Mouse (Mus musculus) cortical plate, adult 2 months (tissue): ENCODE results near the gene Ctdspl. TPM values are rescaled to one million over a fixed set of nuclear protein-coding genes. Genes with fewer than 3 reads are reported as not detected.

Experiments
- H3K27ac ChIP-seq: fragments of 200-500 bp; 2 replicates; pipeline ENCODE4 v1.5.1; 2012; ENCODE audit warnings: low read length, control low read depth, inconsistent platforms; ENCODE audit not compliant: insufficient read depth
- H3K4me1 ChIP-seq: fragments of 200-500 bp; 2 replicates; pipeline ENCODE4 v1.6.1; 2011; ENCODE audit warnings: low read length; ENCODE audit not compliant: control insufficient read depth, insufficient read depth
- H3K4me3 ChIP-seq: fragments of 200-500 bp; 2 replicates; pipeline ENCODE4 v1.5.1; 2011; ENCODE audit warnings: mild to moderate bottlenecking, low read length, control low read depth; ENCODE audit not compliant: insufficient read depth
- CTCF ChIP-seq: fragments of 200-500 bp; IDR thresholded peaks from 2 replicates; pipeline ENCODE4 v1.5.1; 2011; ENCODE audit warnings: mild to moderate bottlenecking, control low read depth, low read length; ENCODE audit not compliant: insufficient read depth; ENCODE audit errors: extremely low read depth
- POLR2A ChIP-seq: fragments of 200-500 bp; IDR thresholded peaks from 2 replicates; pipeline ENCODE4 v1.6.1; 2011; ENCODE audit warnings: mild to moderate bottlenecking, low read length, control low read depth; ENCODE audit not compliant: insufficient read depth; ENCODE audit errors: extremely low read depth
- polyA plus RNA-seq: library from polyadenylated mRNA; depleted of rRNA; stranded (reverse); fragments of >200 nt; gene quantifications from 2 replicates; pipeline ENCODE4 v1.2.3, GENCODE M21; 2012

Ctdspl gene
- polyA plus RNA-seq, 1 experiment, result 30.3 TPM

DNA sequence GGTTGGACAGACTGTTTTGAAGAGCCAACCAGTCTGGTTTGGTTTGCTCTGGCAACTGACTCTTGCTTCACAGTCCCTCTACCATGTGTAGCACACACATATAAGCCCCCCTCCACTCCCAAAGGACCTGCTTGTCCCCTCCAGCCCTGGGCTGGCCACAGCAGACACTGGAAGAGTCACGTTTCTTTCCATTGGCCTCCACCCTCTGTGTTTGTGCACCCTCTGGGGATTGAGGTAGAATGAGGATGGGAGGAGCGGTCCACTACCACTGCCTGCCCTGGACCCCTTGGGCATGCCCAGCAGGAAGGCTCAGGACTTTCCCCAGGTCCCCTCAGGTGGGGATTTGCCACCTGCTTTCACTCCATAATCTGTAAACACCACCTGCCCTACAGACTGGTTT lies 1.8 kb downstream of the Ctdspl start:
- TF ChIP-seq POLR2A, result no peak
- no peak for TF ChIP-seq CTCF
- Histone ChIP-seq H3K27ac (no peak overlapping the region), H3K4me3 (peak overlapping the region; percentile 90), H3K4me1 (no peaks in the 10 kb centered on the region)

DNA sequence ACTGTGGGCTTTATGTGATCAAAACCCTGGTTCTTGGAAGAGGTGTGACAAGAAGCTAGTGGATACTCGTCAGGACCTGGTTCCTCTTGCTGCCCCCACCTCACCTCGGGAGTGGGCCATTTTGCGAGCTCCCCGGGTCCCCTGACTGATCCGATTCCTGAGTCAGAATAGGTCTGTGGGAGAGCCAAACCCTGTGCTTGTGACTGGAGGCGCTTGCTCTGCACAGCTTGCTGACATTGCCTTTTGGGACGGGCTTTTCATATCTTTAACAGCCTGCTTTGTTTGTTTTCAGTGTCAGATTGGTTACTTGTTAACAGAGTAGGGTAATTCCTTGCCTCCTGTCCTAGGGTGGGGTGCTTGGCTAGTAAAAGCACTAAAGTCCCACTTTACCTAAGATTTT lies 2.4 kb downstream of the Ctdspl start:
- Histone ChIP-seq H3K27ac (no peak overlapping the region), H3K4me3 (peak overlapping the region; percentile 90; the same call in 1 of the 2 replicates), H3K4me1 (no peaks in the 10 kb centered on the region)
- no peak for TF ChIP-seq POLR2A
- TF ChIP-seq CTCF, result no peak

GRCm38 (mm10) chr9:118930611-118931010 lies 4.4 kb downstream of the Ctdspl start:
- peaks cover under 1% of the 10 kb centered on the region; the same call in 1 of the 2 replicates for H3K4me1 ChIP-seq
- H3K27ac ChIP-seq, result no peak overlapping the region
- H3K4me3 ChIP-seq, result no peak overlapping the region
- TF ChIP-seq CTCF (no peak), POLR2A (no peak)

DNA sequence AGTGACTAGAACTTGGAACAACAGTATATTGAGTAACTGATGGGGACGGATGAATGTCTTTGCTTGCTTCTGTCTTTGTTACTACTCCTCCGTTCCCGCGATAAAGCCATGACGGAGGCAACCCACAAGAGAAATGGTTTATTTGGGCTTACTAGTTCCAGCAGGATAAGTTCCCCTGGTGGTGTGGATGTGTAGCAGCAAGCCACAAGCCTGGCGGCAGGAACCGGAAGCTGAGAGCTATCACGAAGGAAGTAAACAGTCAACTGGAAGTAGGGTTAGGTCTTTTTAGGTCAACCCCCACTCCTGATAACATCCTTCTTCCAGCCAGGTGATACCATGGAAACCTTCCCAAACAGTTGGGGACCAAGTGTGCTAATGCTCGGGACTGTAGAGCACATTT lies 7.5 kb downstream of the Ctdspl start:
- no peak overlapping the region for H3K27ac ChIP-seq
- H3K4me1 ChIP-seq, result peaks cover 10% of the 10 kb centered on the region
- no peak for TF ChIP-seq POLR2A
- TF ChIP-seq CTCF, result 0 out of 2 replicates have a peak, but pooled peaks have one; percentile 3
- no peak overlapping the region for H3K4me3 ChIP-seq

DNA sequence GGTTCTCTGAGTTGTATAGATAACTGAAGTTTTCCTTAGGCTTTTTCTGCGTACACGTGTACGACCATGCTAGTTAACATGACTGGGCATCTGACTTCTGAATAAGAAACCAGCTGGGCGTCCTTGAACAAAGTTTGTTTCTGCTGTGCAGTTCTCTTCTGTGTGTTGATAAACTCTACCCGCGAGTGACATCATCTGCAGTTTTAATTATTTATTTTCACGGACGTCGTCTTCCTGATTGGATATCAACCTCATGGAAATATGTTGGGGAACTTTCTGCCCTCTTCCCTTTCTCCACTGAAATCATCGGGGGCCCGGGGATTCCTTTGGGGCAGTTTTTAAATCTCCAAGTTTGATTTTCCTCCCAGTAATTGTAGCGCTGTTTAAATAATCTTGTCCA lies 8.1 kb downstream of the Ctdspl start:
- H3K4me1 ChIP-seq, result peaks cover 10% of the 10 kb centered on the region
- TF ChIP-seq POLR2A (no peak), CTCF (no peak)

GRCm38 (mm10) chr9:118935098-118935497 lies 8.8 kb downstream of the Ctdspl start:
- Histone ChIP-seq H3K27ac (no peak overlapping the region), H3K4me3 (no peak overlapping the region), H3K4me1 (peaks cover 13% of the 10 kb centered on the region)
- TF ChIP-seq POLR2A (no peak), CTCF (no peak)

More for the DNA sequence above, 8.1 kb downstream of the Ctdspl start:
- Histone ChIP-seq H3K4me3 (no peak overlapping the region), H3K27ac (no peak overlapping the region)

- Histone ChIP-seq H3K4me1 (peaks cover 17% of the 10 kb centered on the region), H3K27ac (no peak overlapping the region), H3K4me3 (no peak overlapping the region)
- TF ChIP-seq POLR2A (no peak), CTCF (no peak)
These were observed 9.8 kb downstream of the Ctdspl start for GRCm38 (mm10) chr9:118936071-118936470.

- peaks cover 19% of the 10 kb centered on the region for H3K4me1 ChIP-seq
- no peak overlapping the region for H3K27ac ChIP-seq
- TF ChIP-seq CTCF, result no peak
- no peak for TF ChIP-seq POLR2A
- no peak overlapping the region for H3K4me3 ChIP-seq
These were observed 11.3 kb downstream of the Ctdspl start for GRCm38 (mm10) chr9:118937515-118937914.

DNA sequence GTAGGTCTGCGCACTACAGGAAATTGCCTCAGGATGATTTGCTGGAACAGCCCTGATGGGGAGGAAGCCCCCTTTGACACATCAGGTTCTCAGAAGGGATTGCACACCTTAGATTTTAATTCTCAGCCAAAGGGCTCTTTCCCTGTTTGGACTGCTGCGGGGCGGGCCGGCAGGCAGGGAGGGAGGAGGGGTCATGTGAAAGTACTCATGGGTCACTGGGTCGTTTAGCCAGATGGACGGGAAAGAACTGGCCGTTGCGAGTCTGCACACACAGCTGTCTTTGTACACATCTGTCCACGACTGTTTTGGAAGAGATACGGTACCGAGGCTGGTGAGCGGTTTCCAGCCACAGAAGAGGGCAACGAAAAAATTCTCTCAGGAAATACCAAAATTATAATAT lies 13.2 kb downstream of the Ctdspl start:
- no peak for TF ChIP-seq POLR2A
- no peak for TF ChIP-seq CTCF
- H3K4me1 ChIP-seq, result peaks cover 19% of the 10 kb centered on the region
- H3K27ac ChIP-seq, result no peak overlapping the region
- H3K4me3 ChIP-seq, result no peak overlapping the region

GRCm38 (mm10) chr9:118939831-118940230 lies 13.6 kb downstream of the Ctdspl start:
- TF ChIP-seq CTCF (no peak), POLR2A (no peak)
- Histone ChIP-seq H3K27ac (no peak overlapping the region), H3K4me1 (peaks cover 19% of the 10 kb centered on the region)

More at GRCm38 (mm10) chr9:118939831-118940230, 13.6 kb downstream of the Ctdspl start:
- no peak overlapping the region for H3K4me3 ChIP-seq
